Mouse (Mus musculus): Measurements from ENCODE around the gene A830018L16Rik. TPM values are rescaled to one million over a fixed set of nuclear protein-coding genes. Genes with fewer than 3 reads are reported as not detected.
A peak's percentile ranks its signal among the peaks of the same experiment; 100 is the strongest.

The A830018L16Rik gene
- polyA plus RNA-seq, 1 experiment from 2014 or later, result 10.7 TPM

DNA sequence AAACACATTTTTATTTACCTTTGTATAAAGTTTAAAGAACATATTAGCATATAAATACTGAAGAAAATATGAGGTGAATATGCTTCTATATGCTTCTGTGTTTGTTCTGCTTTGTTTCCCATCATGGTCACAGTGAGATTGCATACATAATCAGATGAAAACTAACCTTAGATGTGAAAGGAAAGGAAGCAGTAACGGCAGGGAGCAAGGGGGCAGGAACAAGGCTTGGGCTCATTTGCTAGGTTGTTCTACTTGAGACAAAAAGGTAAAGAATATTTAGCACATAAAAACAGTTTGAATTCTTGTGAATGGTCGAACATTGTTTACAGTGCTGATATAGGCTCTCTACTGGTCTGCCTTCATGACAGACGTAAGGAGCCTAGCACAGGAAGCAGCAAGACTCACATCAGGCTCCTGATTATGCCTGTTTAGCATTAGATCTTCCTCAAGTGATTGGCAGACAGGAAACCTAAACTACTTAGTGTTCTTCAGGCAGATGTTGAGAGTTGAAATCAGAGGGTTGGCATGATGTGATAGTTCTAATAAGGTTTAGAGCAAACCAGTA, 244.2 kb downstream of the A830018L16Rik start:
- Histone ChIP-seq H3K36me3 (replicated peaks) (no peaks in the 10 kb centered on the region), H3K27ac (no peak overlapping the region), H3K9me3 (no peaks in the 10 kb centered on the region), H3K4me3 (no peak overlapping the region), H3K27me3 (replicated peaks) (no peaks in the 10 kb centered on the region), H3K4me1 (no peaks in the 10 kb centered on the region), H3K4me2 (no peak overlapping the region), H3K9ac (no peak overlapping the region)
- ATAC-seq (replicated peaks), result peak; percentile 73
- WGBS, result 35% methylated on average over 3 of the region's 3 CpGs

DNA sequence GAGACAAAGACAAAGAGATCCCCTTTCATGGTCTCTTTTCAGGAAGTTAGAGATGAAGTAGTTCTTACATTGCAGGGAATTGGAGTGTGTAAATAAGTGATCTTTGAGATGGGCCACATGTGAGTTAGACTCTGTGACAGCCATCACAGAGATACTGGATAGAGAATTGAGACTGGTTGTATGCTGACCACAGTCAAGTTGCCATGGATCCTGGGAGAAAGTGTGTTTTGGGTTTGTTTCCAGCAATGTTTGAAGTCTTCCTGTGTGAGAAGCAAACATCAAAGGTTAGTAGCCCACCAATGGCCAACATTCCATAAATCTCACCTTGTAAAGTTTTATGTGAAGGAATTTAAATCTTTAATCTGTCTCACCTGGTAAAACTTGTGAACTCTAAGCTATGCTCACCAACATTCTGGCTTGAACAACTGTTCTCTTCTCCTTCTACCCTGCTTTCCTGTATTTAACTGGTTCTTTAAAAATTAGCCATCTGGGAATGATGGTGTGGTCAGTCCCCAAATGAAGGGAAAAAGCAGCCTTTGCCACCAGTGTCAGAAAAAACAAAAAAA, 330.9 kb downstream of the A830018L16Rik start:
- Histone ChIP-seq H3K9ac (no peak overlapping the region), H3K27me3 (replicated peaks) (0 out of 2 replicates have a peak, but pooled peaks cover 3% of the 10 kb centered on the region), H3K27ac (no peak overlapping the region), H3K4me1 (no peaks in the 10 kb centered on the region), H3K4me3 (no peak overlapping the region), H3K9me3 (no peaks in the 10 kb centered on the region), H3K4me2 (no peak overlapping the region), H3K36me3 (replicated peaks) (no peaks in the 10 kb centered on the region)
- ATAC-seq (replicated peaks), result no peak

DNA sequence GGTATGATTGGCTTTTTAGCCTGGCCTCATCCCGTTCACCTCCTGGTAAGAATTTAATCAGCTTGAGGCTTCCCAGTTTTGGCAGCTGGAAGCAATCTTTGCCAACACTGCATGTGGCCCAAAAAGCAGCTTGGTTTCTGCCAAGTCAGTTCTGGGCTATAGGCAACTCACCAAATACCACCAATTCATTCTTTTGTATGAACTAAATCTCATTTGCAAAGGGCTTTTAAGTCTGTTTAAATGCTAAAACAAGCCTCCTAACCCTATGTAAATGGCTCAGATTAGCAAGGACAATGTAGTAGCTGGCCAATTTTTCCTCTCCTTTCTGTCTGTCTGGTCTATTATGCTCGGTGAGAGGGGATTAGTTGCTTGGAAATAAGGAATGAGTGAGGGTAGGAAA, 334.5 kb downstream of the A830018L16Rik start:
- 5% methylated on average over 2 of the region's 2 CpGs for WGBS
- Histone ChIP-seq H3K9me3 (no peaks in the 10 kb centered on the region), H3K27me3 (replicated peaks) (0 out of 2 replicates have a peak, but pooled peaks cover 6% of the 10 kb centered on the region), H3K4me2 (no peak overlapping the region), H3K9ac (no peak overlapping the region), H3K36me3 (replicated peaks) (no peaks in the 10 kb centered on the region), H3K4me3 (no peak overlapping the region), H3K27ac (no peak overlapping the region), H3K4me1 (no peaks in the 10 kb centered on the region)
- peak; percentile 86 for ATAC-seq (replicated peaks)

GRCm38 (mm10) chr1:11750065-11750464, 336.2 kb downstream of the A830018L16Rik start:
- H3K27ac ChIP-seq, result no peak overlapping the region
- H3K9me3 ChIP-seq, result no peaks in the 10 kb centered on the region
- H3K4me1 ChIP-seq, result no peaks in the 10 kb centered on the region
- H3K4me2 ChIP-seq, result no peak overlapping the region
- no peaks in the 10 kb centered on the region for H3K36me3 ChIP-seq (replicated peaks)
- H3K9ac ChIP-seq, result no peak overlapping the region
- ATAC-seq (replicated peaks), result no peak
- H3K27me3 ChIP-seq (replicated peaks), result 0 out of 2 replicates have a peak, but pooled peaks cover 6% of the 10 kb centered on the region
- H3K4me3 ChIP-seq, result no peak overlapping the region

DNA sequence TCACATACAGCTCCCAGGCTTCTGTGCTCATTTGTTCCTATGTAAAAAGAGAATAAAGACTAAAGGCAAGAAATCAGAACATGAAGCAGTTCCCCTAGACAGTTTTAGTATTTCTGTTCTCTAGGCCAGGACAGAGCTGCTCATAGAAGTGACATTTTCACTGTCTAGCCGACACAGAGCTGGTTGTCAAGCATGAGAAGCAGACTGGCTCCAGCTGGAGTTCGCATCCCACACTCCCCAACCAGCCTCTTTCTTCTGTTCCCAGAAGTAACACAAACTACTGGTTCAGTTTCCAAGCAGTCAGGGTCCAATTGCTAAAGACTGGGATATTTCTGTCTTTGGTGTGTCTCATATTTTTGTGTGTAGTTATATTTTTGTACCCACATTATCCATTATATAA, 336.7 kb downstream of the A830018L16Rik start:
- H3K4me1 ChIP-seq, result no peaks in the 10 kb centered on the region
- no peak overlapping the region for H3K27ac ChIP-seq
- H3K4me3 ChIP-seq, result no peak overlapping the region
- 70% methylated on average over 2 of the region's 2 CpGs for WGBS
- ATAC-seq (replicated peaks), result no peak
- no peaks in the 10 kb centered on the region for H3K36me3 ChIP-seq (replicated peaks)
- no peak overlapping the region for H3K9ac ChIP-seq
- 0 out of 2 replicates have a peak, but pooled peaks cover 6% of the 10 kb centered on the region for H3K27me3 ChIP-seq (replicated peaks)
- no peak overlapping the region for H3K4me2 ChIP-seq
- no peaks in the 10 kb centered on the region for H3K9me3 ChIP-seq

GRCm38 (mm10) chr1:11751996-11752395, 338.1 kb downstream of the A830018L16Rik start:
- Histone ChIP-seq H3K4me2 (no peak overlapping the region), H3K27me3 (replicated peaks) (0 out of 2 replicates have a peak, but pooled peaks cover 6% of the 10 kb centered on the region), H3K9me3 (no peaks in the 10 kb centered on the region), H3K4me1 (no peaks in the 10 kb centered on the region), H3K4me3 (no peak overlapping the region), H3K36me3 (replicated peaks) (no peaks in the 10 kb centered on the region), H3K27ac (no peak overlapping the region), H3K9ac (no peak overlapping the region)
- no peak for ATAC-seq (replicated peaks)

DNA sequence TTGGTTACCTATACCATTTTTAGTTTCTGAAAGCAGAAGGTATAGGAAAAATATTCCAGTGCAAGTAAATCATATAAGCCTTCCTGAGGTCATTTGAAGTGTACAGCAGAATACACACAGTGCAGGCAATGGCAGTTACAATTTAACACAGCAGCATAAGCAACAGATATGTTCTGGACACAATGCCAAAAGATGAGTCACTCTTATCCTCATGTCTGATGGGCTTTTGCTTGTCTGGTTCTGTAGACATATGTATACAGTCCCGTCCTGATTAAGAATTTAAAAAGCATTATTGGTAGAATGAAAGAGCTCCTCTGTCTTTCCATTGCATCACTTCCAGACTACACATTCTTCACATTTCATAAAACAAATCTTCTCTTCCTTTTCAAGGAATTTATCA, 374.4 kb downstream of the A830018L16Rik start:
- 76% methylated on average over 1 of the region's 1 CpGs for WGBS
- Histone ChIP-seq H3K4me2 (no peak overlapping the region), H3K27me3 (replicated peaks) (no peaks in the 10 kb centered on the region), H3K36me3 (replicated peaks) (no peaks in the 10 kb centered on the region), H3K4me1 (no peaks in the 10 kb centered on the region), H3K4me3 (no peak overlapping the region), H3K9me3 (no peaks in the 10 kb centered on the region), H3K9ac (no peak overlapping the region), H3K27ac (no peak overlapping the region)
- ATAC-seq (replicated peaks), result no peak

- 78% methylated on average over 2 of the region's 2 CpGs for WGBS
- no peak overlapping the region for H3K4me3 ChIP-seq
- H3K27me3 ChIP-seq (replicated peaks), result no peaks in the 10 kb centered on the region
- H3K27ac ChIP-seq, result no peak overlapping the region
- no peaks in the 10 kb centered on the region for H3K36me3 ChIP-seq (replicated peaks)
- H3K9ac ChIP-seq, result no peak overlapping the region
- H3K4me2 ChIP-seq, result no peak overlapping the region
- no peaks in the 10 kb centered on the region for H3K9me3 ChIP-seq
- no peaks in the 10 kb centered on the region for H3K4me1 ChIP-seq
- no peak for ATAC-seq (replicated peaks)
Observed at GRCm38 (mm10) chr1:11792820-11793219, 378.9 kb downstream of the A830018L16Rik start.

- H3K27me3 ChIP-seq (replicated peaks), result no peaks in the 10 kb centered on the region
- no peaks in the 10 kb centered on the region for H3K36me3 ChIP-seq (replicated peaks)
- H3K4me2 ChIP-seq, result no peak overlapping the region
- H3K4me3 ChIP-seq, result no peak overlapping the region
- H3K9ac ChIP-seq, result no peak overlapping the region
- 58% methylated on average over 2 of the region's 2 CpGs for WGBS
- ATAC-seq (replicated peaks), result no peak; the same call in 1 of the 2 replicates
- H3K27ac ChIP-seq, result no peak overlapping the region
- no peaks in the 10 kb centered on the region for H3K4me1 ChIP-seq
- H3K9me3 ChIP-seq, result no peaks in the 10 kb centered on the region
Observed at GRCm38 (mm10) chr1:11795666-11796065, 381.8 kb downstream of the A830018L16Rik start.

DNA sequence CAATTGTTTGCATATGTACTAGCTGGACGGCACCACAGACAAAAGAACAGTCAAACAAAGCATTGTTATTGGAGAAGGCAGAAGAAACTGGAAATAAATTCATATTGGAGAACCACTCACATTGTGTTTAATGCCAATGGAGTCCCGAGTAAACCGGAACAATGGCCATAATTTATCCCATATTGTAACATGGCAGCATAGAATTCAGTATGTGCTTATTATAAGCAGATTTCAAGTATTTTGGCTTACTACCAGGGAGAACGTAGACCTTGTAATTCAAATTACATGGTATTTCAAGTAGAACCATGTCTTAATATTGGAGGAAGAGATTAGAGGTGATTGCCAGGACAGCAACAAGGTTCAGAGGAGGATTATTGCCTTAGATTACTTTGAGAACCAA, 458.9 kb downstream of the A830018L16Rik start:
- ATAC-seq (replicated peaks), result no peak
- 63% methylated on average over 4 of the region's 4 CpGs for WGBS

DNA sequence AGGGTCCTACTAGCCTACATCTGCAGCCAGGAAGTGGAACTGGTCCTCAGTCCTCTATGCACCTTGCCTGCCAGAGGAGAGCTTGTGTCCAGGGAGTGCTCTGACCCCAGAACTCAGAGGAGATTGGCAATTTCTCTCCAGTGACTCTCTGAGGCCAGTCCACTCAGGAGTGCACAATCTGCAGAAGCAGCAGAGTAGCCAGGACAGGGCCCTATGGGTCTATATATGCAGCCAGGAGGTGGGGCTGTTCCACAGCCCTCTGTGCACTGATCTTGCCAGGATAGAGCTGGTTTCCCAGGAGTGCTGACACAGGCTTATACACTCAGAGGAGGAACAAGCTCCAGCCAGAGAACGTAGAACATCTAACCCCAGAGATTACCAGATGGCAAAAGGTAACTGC, 459.7 kb downstream of the A830018L16Rik start:
- H3K9ac ChIP-seq, result no peak overlapping the region
- no peaks in the 10 kb centered on the region for H3K9me3 ChIP-seq
- H3K4me3 ChIP-seq, result no peak overlapping the region
- no peaks in the 10 kb centered on the region for H3K4me1 ChIP-seq
- H3K4me2 ChIP-seq, result no peak overlapping the region
- H3K36me3 ChIP-seq (replicated peaks), result no peaks in the 10 kb centered on the region
- H3K27me3 ChIP-seq (replicated peaks), result no peaks in the 10 kb centered on the region
- ATAC-seq (replicated peaks), result no peak
- WGBS, result 91% methylated on average over 1 of the region's 1 CpGs
- H3K27ac ChIP-seq, result no peak overlapping the region

More for the DNA sequence above, 458.9 kb downstream of the A830018L16Rik start:
- Histone ChIP-seq H3K27me3 (replicated peaks) (no peaks in the 10 kb centered on the region), H3K9me3 (no peaks in the 10 kb centered on the region), H3K4me3 (no peak overlapping the region), H3K4me1 (no peaks in the 10 kb centered on the region), H3K36me3 (replicated peaks) (no peaks in the 10 kb centered on the region), H3K4me2 (no peak overlapping the region), H3K27ac (no peak overlapping the region), H3K9ac (no peak overlapping the region)

GRCm38 (mm10) chr1:11881706-11882105, 467.8 kb downstream of the A830018L16Rik start:
- no peak overlapping the region for H3K9ac ChIP-seq
- 63% methylated on average over 2 of the region's 2 CpGs for WGBS
- H3K36me3 ChIP-seq (replicated peaks), result no peaks in the 10 kb centered on the region
- H3K9me3 ChIP-seq, result no peaks in the 10 kb centered on the region
- no peak overlapping the region for H3K27ac ChIP-seq
- no peaks in the 10 kb centered on the region for H3K27me3 ChIP-seq (replicated peaks)
- H3K4me2 ChIP-seq, result no peak overlapping the region
- ATAC-seq (replicated peaks), result no peak
- no peak overlapping the region for H3K4me3 ChIP-seq
- H3K4me1 ChIP-seq, result no peaks in the 10 kb centered on the region

GRCm38 (mm10) chr1:11895715-11896114, 481.8 kb downstream of the A830018L16Rik start:
- Histone ChIP-seq H3K4me1 (no peaks in the 10 kb centered on the region), H3K9ac (no peak overlapping the region), H3K4me2 (no peak overlapping the region), H3K4me3 (no peak overlapping the region), H3K9me3 (no peaks in the 10 kb centered on the region), H3K27me3 (replicated peaks) (no peaks in the 10 kb centered on the region), H3K27ac (no peak overlapping the region), H3K36me3 (replicated peaks) (no peaks in the 10 kb centered on the region)
- 59% methylated on average over 3 of the region's 3 CpGs for WGBS
- ATAC-seq (replicated peaks), result no peak

Measured in midbrain, embryonic 15.5 days (tissue).